Mouse (Mus musculus): ENCODE results near the gene Lims1. TPM values are rescaled to one million over a fixed set of nuclear protein-coding genes. Genes with fewer than 3 reads are reported as not detected.
A peak's percentile ranks its signal among the peaks of the same experiment; 100 is the strongest.

The Lims1 gene
- polyA plus RNA-seq, 1 experiment from 2014 or later: 61.0 TPM

DNA sequence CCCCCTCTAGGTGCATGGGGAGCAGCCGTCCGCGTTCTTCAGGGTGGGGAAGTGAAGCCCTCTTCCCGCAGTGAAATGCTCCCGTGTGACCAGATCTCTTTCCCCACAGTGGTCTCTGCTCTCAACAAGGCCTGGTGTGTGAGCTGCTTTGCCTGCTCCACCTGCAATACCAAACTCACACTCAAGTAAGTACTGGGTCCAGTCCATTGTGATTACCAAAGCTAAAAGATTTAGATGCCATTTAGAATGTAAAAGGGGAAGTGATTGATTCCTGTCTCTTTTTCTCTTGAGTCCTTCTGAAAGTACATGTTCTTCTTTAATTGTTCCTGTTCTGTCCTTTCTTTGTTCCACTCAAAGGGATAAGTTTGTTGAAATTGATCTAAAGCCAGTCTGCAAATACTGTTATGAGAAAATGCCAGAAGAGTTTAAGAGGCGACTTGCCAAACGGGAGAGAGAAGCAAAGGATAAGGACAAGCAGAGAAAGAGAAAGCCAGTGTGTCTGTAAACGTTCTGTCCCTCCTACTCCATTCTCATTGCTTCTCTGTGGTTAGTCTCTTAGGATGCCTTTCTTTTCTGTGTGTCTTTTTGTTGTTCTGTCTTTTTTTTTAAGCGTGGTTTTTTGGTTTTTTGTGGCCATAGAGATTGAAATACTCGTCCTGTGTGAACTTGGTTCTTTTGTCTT, 95.2 kb downstream of the Lims1 start:
- Histone ChIP-seq H3K4me2 (ENCODE audit: low read length) (no peak overlapping the region), H3K27ac (ENCODE audit: low read depth, low read length) (no peak overlapping the region), H3K36me3 (ENCODE audit: control insufficient read depth, insufficient read depth, low read length) (peaks cover 5% of the 10 kb centered on the region; the same call in 1 of the 2 replicates), H3K4me1 (ENCODE audit: control insufficient read depth, insufficient read depth, low read depth, low read length) (no peaks in the 10 kb centered on the region), H3K27me3 (replicated peaks; ENCODE audit: control insufficient read depth, insufficient read depth, low read length) (no peaks in the 10 kb centered on the region), H3K9me3 (ENCODE audit: control insufficient read depth, low read length) (no peaks in the 10 kb centered on the region), H3K9ac (ENCODE audit: low read depth, low read length) (no peak overlapping the region), H3K4me3 (ENCODE audit: low read length) (no peak overlapping the region)
- 89% methylated on average over 10 of the region's 10 CpGs for WGBS
- ATAC-seq: no peak

DNA sequence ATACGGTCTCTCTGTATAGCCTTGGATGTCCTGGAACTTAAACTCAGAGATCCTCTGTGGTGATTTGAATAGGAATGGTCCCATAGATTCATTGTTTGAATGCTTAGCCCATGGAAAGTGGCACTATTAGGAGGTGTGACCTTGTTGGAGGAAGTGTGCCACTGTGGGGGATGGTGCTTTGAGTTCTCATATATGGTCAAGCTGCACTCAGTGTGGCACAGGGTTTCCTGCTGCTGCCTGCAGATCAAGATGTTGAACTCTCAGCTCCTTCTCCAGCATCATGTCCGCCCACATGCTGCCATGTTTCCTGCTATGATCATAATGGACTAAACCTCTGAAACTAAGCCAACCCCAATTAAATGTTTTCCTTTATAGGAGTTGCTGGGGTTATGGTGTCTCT, 104.7 kb downstream of the Lims1 start:
- H3K4me2 ChIP-seq (ENCODE audit: low read length): no peak overlapping the region
- no peak overlapping the region for H3K4me3 ChIP-seq (ENCODE audit: low read length)
- WGBS: 97% methylated on average over 2 of the region's 2 CpGs
- no peak overlapping the region for H3K9ac ChIP-seq (ENCODE audit: low read depth, low read length)
- no peaks in the 10 kb centered on the region for H3K27me3 ChIP-seq (replicated peaks; ENCODE audit: control insufficient read depth, insufficient read depth, low read length)
- H3K36me3 ChIP-seq (ENCODE audit: control insufficient read depth, insufficient read depth, low read length): peaks cover 8% of the 10 kb centered on the region; the same call in 1 of the 2 replicates
- H3K27ac ChIP-seq (ENCODE audit: low read depth, low read length): no peak overlapping the region
- H3K4me1 ChIP-seq (ENCODE audit: control insufficient read depth, insufficient read depth, low read depth, low read length): no peaks in the 10 kb centered on the region
- ATAC-seq: no peak
- no peaks in the 10 kb centered on the region for H3K9me3 ChIP-seq (ENCODE audit: control insufficient read depth, low read length)

DNA sequence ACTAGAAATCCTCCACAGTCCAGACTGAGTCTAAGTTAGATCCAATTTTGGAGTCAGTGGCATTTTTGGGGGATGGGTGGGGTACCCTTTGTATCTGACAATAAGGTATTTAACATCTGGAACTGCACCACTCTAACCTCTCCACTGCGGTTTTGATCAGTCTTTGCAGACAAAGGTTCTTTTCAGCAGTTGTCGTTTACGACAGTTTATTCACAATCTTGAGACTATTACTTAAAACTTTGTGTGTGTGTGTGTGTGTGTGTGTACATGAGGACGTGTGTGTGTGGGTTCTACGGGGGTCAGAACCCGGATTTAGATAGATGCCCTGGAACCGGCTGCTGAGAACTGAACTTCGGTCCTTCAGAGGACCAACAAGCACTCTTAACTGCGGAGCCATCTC, 122.6 kb downstream of the Lims1 start:
- ATAC-seq: 0 out of 2 replicates have a peak, but pooled peaks have one; percentile 5

DNA sequence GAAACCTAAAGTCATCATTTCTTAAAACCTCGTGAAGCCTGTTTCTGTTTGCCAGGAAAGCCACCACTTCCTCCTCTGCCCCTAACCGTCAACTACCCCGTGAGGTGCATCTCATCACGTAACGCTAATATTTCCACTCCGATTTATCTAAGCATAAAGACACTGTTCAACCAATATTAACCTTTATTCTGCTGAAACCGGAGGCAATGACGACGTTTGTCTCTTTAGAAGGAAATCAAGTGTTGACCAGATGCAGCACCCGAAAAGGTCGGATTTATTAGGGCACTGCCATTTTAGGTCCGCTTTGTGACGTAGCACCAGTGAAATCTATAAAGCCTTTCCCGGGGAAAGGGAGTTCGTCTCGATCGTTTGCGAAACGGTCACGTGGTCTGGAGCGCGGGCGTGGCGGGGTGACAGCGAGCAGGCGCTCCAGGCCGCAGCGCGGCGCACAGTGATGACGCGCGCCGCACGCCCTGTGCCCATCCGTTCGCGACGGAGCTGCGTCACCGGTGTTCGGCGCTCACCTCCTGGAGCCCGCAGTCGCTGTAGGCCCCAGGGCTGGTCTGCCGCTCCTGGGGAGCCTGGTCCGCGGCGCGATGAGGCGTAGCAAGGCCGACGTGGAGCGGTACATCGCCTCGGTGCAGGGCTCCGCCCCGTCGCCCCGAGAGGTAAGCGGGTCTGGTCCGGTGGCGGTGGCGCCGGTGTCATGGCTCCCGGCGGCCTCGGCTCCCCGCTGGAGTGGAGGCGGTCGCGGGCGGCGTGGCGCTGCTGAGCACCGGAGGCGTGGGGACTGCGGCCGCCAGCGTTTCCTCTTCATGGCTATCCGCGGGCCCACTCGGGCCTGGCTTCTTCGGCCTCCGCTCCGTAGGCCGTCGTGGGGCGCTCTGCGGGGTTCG, 123.4 kb downstream of the Lims1 start, which contains the start of gene Ranbp2:
Gene Ranbp2, plus strand, starts transcription at position 537 of the 896 bp plus-strand sequence.
- under 1% methylated on average over 91 of the region's 91 CpGs for WGBS
- Histone ChIP-seq H3K27me3 (replicated peaks; ENCODE audit: control insufficient read depth, insufficient read depth, low read length) (no peaks in the 10 kb centered on the region), H3K27ac (ENCODE audit: low read depth, low read length) (peak within 1 kb of the TSS; percentile 96)

More for the DNA sequence above, 122.6 kb downstream of the Lims1 start:
- H3K4me3 ChIP-seq (ENCODE audit: low read length): peak overlapping the region; percentile 100
- H3K9ac ChIP-seq (ENCODE audit: low read depth, low read length): peak overlapping the region; percentile 78
- no peaks in the 10 kb centered on the region for H3K36me3 ChIP-seq (ENCODE audit: control insufficient read depth, insufficient read depth, low read length)
- H3K9me3 ChIP-seq (ENCODE audit: control insufficient read depth, low read length): no peaks in the 10 kb centered on the region
- H3K27ac ChIP-seq (ENCODE audit: low read depth, low read length): peak overlapping the region; percentile 92
- H3K27me3 ChIP-seq (replicated peaks; ENCODE audit: control insufficient read depth, insufficient read depth, low read length): no peaks in the 10 kb centered on the region
- WGBS: 19% methylated on average over 9 of the region's 9 CpGs
- H3K4me2 ChIP-seq (ENCODE audit: low read length): peak overlapping the region; percentile 83
- H3K4me1 ChIP-seq (ENCODE audit: control insufficient read depth, insufficient read depth, low read depth, low read length): peaks cover 9% of the 10 kb centered on the region

DNA sequence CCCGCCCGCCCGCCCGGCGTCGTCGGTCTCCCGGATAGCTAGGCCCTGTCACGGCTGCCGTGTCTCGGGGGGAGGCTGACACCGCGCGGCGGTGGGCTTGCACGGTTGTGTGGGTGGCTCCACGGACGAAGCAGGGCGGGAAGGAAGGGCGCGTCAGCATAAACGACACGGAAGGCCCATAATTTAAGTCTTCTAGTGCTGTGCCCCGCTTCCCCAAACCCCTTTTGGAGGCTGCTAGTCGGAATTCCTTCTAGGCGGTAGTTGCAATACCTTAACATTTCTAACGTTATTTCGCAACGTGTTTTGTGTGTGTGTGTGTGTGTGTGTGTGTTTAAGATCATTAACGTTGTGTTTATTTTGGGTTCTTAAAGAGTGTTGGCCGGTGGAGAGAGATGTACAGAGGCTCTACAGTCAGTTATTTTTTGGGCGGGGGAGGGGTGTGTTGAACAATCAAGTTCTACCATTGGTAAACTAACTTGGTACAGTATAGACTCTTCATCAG, 124.1 kb downstream of the Lims1 start:
- 0 out of 2 replicates have a peak, but pooled peaks cover 2% of the 10 kb centered on the region for H3K36me3 ChIP-seq (ENCODE audit: control insufficient read depth, insufficient read depth, low read length)
- H3K27me3 ChIP-seq (replicated peaks; ENCODE audit: control insufficient read depth, insufficient read depth, low read length): no peaks in the 10 kb centered on the region
- H3K4me1 ChIP-seq (ENCODE audit: control insufficient read depth, insufficient read depth, low read depth, low read length): peaks cover 9% of the 10 kb centered on the region
- H3K9ac ChIP-seq (ENCODE audit: low read depth, low read length): peak overlapping the region; percentile 94
- ATAC-seq: no peak
- H3K4me3 ChIP-seq (ENCODE audit: low read length): peak overlapping the region; percentile 100
- H3K9me3 ChIP-seq (ENCODE audit: control insufficient read depth, low read length): no peaks in the 10 kb centered on the region
- peak overlapping the region; percentile 96 for H3K27ac ChIP-seq (ENCODE audit: low read depth, low read length)
- peak overlapping the region; percentile 66 for H3K4me2 ChIP-seq (ENCODE audit: low read length)
- under 1% methylated on average over 30 of the region's 32 CpGs for WGBS

More for the DNA sequence above, 123.4 kb downstream of the Lims1 start, which contains the start of gene Ranbp2:
- H3K9me3 ChIP-seq (ENCODE audit: control insufficient read depth, low read length): no peaks in the 10 kb centered on the region
- peak within 1 kb of the TSS; percentile 83 for H3K4me2 ChIP-seq (ENCODE audit: low read length)
- H3K4me3 ChIP-seq (ENCODE audit: low read length): peak within 1 kb of the TSS; percentile 100
- peak within 1 kb of the TSS; percentile 94 for H3K9ac ChIP-seq (ENCODE audit: low read depth, low read length)
- peaks cover 9% of the 10 kb centered on the region for H3K4me1 ChIP-seq (ENCODE audit: control insufficient read depth, insufficient read depth, low read depth, low read length)
- peak; percentile 99 for ATAC-seq
- no peaks in the 10 kb centered on the region for H3K36me3 ChIP-seq (ENCODE audit: control insufficient read depth, insufficient read depth, low read length)

DNA sequence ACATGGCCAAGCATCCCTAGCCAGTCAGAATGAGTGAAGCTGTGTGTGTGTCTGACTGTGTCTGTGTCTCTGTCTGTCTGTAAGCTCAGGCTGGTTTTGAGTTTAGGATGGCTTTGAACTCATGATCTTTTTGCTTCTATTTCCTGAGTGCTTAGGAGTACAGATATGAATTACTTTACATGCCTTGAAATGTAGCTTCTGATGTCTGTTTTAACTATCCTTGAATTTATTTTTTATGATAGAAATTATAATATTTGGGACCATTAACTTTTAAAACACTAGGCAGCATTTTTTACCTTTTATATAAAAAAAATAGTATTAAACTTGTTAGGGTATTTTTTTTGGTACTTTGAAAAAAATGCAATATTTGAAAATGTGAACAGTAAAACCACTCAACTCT, 128.3 kb downstream of the Lims1 start:
- Histone ChIP-seq H3K9me3 (ENCODE audit: control insufficient read depth, low read length) (no peaks in the 10 kb centered on the region), H3K9ac (ENCODE audit: low read depth, low read length) (no peak overlapping the region), H3K36me3 (ENCODE audit: control insufficient read depth, insufficient read depth, low read length) (peaks cover 24% of the 10 kb centered on the region), H3K27me3 (replicated peaks; ENCODE audit: control insufficient read depth, insufficient read depth, low read length) (no peaks in the 10 kb centered on the region), H3K4me2 (ENCODE audit: low read length) (no peak overlapping the region), H3K4me1 (ENCODE audit: control insufficient read depth, insufficient read depth, low read depth, low read length) (peaks cover 3% of the 10 kb centered on the region), H3K4me3 (ENCODE audit: low read length) (no peak overlapping the region), H3K27ac (ENCODE audit: low read depth, low read length) (no peak overlapping the region)
- ATAC-seq: no peak

DNA sequence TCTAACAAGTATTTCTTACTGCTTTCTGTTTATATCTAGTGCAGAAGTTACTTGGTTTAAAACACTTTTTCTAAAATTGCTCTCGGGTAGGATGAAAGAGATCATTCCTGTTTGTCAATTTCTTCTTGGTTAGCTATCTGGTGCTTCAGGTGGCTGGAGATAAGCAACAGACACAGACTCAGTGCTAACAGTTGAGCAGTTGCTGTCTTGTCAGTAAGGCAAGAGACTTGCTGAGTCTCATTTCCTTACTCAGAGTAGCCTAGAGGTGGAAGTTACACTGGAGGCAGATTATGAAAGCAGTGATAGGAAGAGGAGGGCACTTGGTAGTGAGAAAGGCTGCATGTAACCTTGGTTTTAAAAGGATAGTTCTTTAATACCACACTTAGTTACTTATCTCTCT, 128.9 kb downstream of the Lims1 start:
- Histone ChIP-seq H3K4me1 (ENCODE audit: control insufficient read depth, insufficient read depth, low read depth, low read length) (peaks cover 3% of the 10 kb centered on the region), H3K9ac (ENCODE audit: low read depth, low read length) (no peak overlapping the region), H3K9me3 (ENCODE audit: control insufficient read depth, low read length) (no peaks in the 10 kb centered on the region), H3K27ac (ENCODE audit: low read depth, low read length) (no peak overlapping the region), H3K27me3 (replicated peaks; ENCODE audit: control insufficient read depth, insufficient read depth, low read length) (no peaks in the 10 kb centered on the region), H3K4me3 (ENCODE audit: low read length) (no peak overlapping the region), H3K4me2 (ENCODE audit: low read length) (no peak overlapping the region), H3K36me3 (ENCODE audit: control insufficient read depth, insufficient read depth, low read length) (peaks cover 26% of the 10 kb centered on the region)
- WGBS: 94% methylated on average over 1 of the region's 1 CpGs
- no peak for ATAC-seq

DNA sequence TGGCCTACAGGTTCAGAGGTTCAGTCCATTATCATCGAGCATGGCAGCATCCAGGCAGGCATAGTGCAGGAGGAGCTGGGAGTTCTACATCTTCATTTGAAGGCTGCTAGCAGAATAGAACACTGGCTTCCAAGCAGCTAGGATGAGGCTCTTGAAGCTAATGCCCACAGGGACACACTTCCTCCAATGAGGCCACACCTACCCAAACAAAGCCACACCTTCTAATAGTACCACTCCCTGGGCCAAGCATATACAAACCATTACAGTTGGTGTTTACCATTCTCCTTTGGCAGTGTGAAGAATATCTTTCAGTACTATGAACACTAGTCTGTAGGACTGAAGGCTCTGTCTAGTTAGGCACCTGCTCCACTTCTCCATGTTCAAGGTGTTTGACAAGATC, 136.6 kb downstream of the Lims1 start:
- Histone ChIP-seq H3K36me3 (ENCODE audit: control insufficient read depth, insufficient read depth, low read length) (peaks cover 30% of the 10 kb centered on the region), H3K4me1 (ENCODE audit: control insufficient read depth, insufficient read depth, low read depth, low read length) (no peaks in the 10 kb centered on the region), H3K27ac (ENCODE audit: low read depth, low read length) (no peak overlapping the region), H3K4me3 (ENCODE audit: low read length) (no peak overlapping the region), H3K9ac (ENCODE audit: low read depth, low read length) (no peak overlapping the region), H3K4me2 (ENCODE audit: low read length) (no peak overlapping the region), H3K9me3 (ENCODE audit: control insufficient read depth, low read length) (no peaks in the 10 kb centered on the region), H3K27me3 (replicated peaks; ENCODE audit: control insufficient read depth, insufficient read depth, low read length) (no peaks in the 10 kb centered on the region)
- WGBS: 100% methylated on average over 1 of the region's 1 CpGs
- ATAC-seq: no peak
